Mouse (Mus musculus) midbrain, embryonic 16.5 days (tissue): ENCODE data around the gene Adcyap1r1. TPM values are rescaled to one million over a fixed set of nuclear protein-coding genes. Genes with fewer than 3 reads are reported as not detected.
A peak's percentile ranks its signal among the peaks of the same experiment; 100 is the strongest.

Source experiments
- ATAC-seq: fragments of 200-750 bp; cut with Nextera tagmentation; 2 replicates; pipeline ENCODE4 v1.8.0; 2017; ENCODE audit warnings: moderate TSS enrichment
- H3K27ac ChIP-seq: fragments of 300-500 bp; sonication (generic); 2 replicates; pipeline ENCODE4 v1.5.1; 2014; ENCODE audit warnings: mild to moderate bottlenecking, low read length, mixed read lengths
- H3K27me3 ChIP-seq: fragments of 300-500 bp; sonication (generic); 2 replicates; pipeline ENCODE4 v1.6.1; 2014; ENCODE audit warnings: low read depth, low read length, mixed read lengths; ENCODE audit not compliant: control insufficient read depth, insufficient read depth
- H3K36me3 ChIP-seq: fragments of 300-500 bp; sonication (generic); 2 replicates; pipeline ENCODE4 v1.6.1; 2014; ENCODE audit warnings: mild to moderate bottlenecking, low read length, moderate library complexity, mixed read lengths; ENCODE audit not compliant: control insufficient read depth, insufficient read depth
- H3K4me1 ChIP-seq: fragments of 300-500 bp; sonication (generic); 2 replicates; pipeline ENCODE4 v1.6.1; 2014; ENCODE audit warnings: mild to moderate bottlenecking, low read length, mixed read lengths; ENCODE audit not compliant: control insufficient read depth, insufficient read depth
- H3K4me2 ChIP-seq: fragments of 300-500 bp; sonication (generic); 2 replicates; pipeline ENCODE4 v1.6.1; 2014; ENCODE audit warnings: mild to moderate bottlenecking, low read length, mixed read lengths
- H3K4me3 ChIP-seq: fragments of 300-500 bp; sonication (generic); 2 replicates; pipeline ENCODE4 v1.5.1; 2014; ENCODE audit warnings: low read depth, mild to moderate bottlenecking, low read length, moderate library complexity, mixed read lengths
- H3K9ac ChIP-seq: fragments of 300-500 bp; sonication (generic); 2 replicates; pipeline ENCODE4 v1.6.1; 2014; ENCODE audit warnings: low read depth, low read length, mixed read lengths
- H3K9me3 ChIP-seq: fragments of 300-500 bp; sonication (generic); replicated peaks from 2 replicates; pipeline ENCODE4 v1.6.1; 2014; ENCODE audit warnings: mild to moderate bottlenecking, low read length, mixed read lengths; ENCODE audit not compliant: control insufficient read depth, poor library complexity, severe bottlenecking
- WGBS: fragments of 180-500 bp; shearing (Covaris S2); extraction: QIAGEN DNeasy Blood & Tissue Kit; methylation state at CpG from one replicate; pipeline ENCODE4 v1.1.7; 2014; 5-methylcytosine and 5-hydroxymethylcytosine counted together
- microRNA-seq: library from miRNA; unstranded; fragments of <30 nt; microRNA quantifications from one replicate; pipeline ENCODE4, GENCODE M21; 2017
- polyA plus RNA-seq: library from polyadenylated mRNA; unstranded; fragments of >200 nt; fragmentation: Nextera tagmentation; extraction: Ambion mirVana; gene quantifications from 2 replicates; pipeline ENCODE4 v1.2.1, GENCODE M21; 2015

Gene Adcyap1r1
- polyA plus RNA-seq, 1 experiment from 2014 or later = 60.8 TPM

- Histone ChIP-seq H3K4me2 (peak overlapping the region; percentile 38), H3K27ac (no peak overlapping the region), H3K27me3 (no peaks in the 10 kb centered on the region), H3K9ac (no peak overlapping the region), H3K36me3 (no peaks in the 10 kb centered on the region), H3K4me3 (no peak overlapping the region), H3K9me3 (no peaks in the 10 kb centered on the region), H3K4me1 (0 out of 2 replicates have a peak, but pooled peaks cover 2% of the 10 kb centered on the region)
- 26% methylated on average over 11 of the region's 11 CpGs for WGBS
- ATAC-seq = peak; percentile 90
Observed at GRCm38 (mm10) chr6:55520237-55521095, 68.7 kb downstream of the Adcyap1r1 start.

DNA sequence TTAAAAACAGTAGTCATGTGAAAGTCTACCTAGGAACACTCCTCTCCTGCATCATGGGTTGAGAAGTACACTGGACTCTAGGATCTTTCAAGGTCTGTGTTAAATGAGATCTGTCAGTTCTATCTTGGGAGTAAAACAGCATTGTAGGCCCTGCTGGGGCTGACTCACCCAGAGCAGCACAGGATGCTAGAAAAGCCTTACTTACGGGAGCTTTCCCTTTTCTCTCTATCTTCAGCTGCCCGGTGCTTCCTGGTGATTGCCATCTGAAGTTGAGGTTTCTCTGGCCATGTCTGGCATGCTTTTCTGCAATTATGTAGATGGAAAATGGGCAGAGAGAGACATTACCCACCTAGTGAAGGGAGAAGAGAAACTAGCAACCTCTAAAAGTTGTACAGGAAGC is 84.7 kb downstream of the Adcyap1r1 start:
- Histone ChIP-seq H3K4me1 (peaks cover 12% of the 10 kb centered on the region), H3K27ac (no peak overlapping the region), H3K36me3 (no peaks in the 10 kb centered on the region), H3K9me3 (no peaks in the 10 kb centered on the region), H3K9ac (no peak overlapping the region), H3K27me3 (no peaks in the 10 kb centered on the region), H3K4me2 (no peak overlapping the region), H3K4me3 (no peak overlapping the region)
- 84% methylated on average over 2 of the region's 2 CpGs for WGBS
- ATAC-seq = no peak

DNA sequence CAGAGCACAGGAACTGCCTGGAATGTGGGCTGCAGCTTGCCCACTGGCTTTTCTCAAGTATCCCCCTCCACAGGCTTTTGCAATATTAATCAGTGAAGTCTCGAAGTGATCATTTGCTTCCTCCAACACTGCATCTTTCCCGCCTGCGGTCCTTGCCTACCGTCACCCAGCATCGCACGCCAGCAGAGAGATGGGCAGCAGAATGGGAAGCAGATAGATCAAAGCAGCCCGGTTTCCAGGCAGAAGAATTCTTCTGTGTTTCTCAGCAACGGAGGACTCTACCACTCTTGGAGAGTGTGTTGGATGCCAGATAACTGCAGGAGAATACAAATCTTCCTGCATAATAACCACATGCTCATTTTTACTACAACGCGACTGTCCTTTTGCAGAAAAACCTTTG is 87.4 kb downstream of the Adcyap1r1 start:
- no peaks in the 10 kb centered on the region for H3K27me3 ChIP-seq
- H3K36me3 ChIP-seq = no peaks in the 10 kb centered on the region
- ATAC-seq = peak; percentile 91
- H3K9me3 ChIP-seq = no peaks in the 10 kb centered on the region
- peaks cover 12% of the 10 kb centered on the region for H3K4me1 ChIP-seq
- peak overlapping the region; percentile 56 for H3K27ac ChIP-seq
- H3K4me2 ChIP-seq = peak overlapping the region; percentile 37
- 15% methylated on average over 10 of the region's 10 CpGs for WGBS
- H3K4me3 ChIP-seq = 0 out of 2 replicates have a peak overlapping the region, but pooled peaks have one; percentile 2
- no peak overlapping the region for H3K9ac ChIP-seq

GRCm38 (mm10) chr6:55542359-55542758 is 90.6 kb downstream of the Adcyap1r1 start:
- ATAC-seq = no peak
- WGBS = 57% methylated on average over 3 of the region's 3 CpGs
- H3K9me3 ChIP-seq = no peaks in the 10 kb centered on the region
- H3K4me1 ChIP-seq = peaks cover 12% of the 10 kb centered on the region
- no peak overlapping the region for H3K4me2 ChIP-seq
- H3K4me3 ChIP-seq = no peak overlapping the region
- no peaks in the 10 kb centered on the region for H3K27me3 ChIP-seq
- no peak overlapping the region for H3K27ac ChIP-seq
- H3K9ac ChIP-seq = no peak overlapping the region
- H3K36me3 ChIP-seq = no peaks in the 10 kb centered on the region

- Histone ChIP-seq H3K4me1 (peaks cover 12% of the 10 kb centered on the region), H3K27me3 (no peaks in the 10 kb centered on the region), H3K9me3 (no peaks in the 10 kb centered on the region), H3K4me2 (no peak overlapping the region), H3K4me3 (no peak overlapping the region), H3K9ac (no peak overlapping the region), H3K36me3 (no peaks in the 10 kb centered on the region), H3K27ac (no peak overlapping the region)
- WGBS = 83% methylated on average over 4 of the region's 4 CpGs
- no peak for ATAC-seq
Observed at GRCm38 (mm10) chr6:55543345-55543744, 91.6 kb downstream of the Adcyap1r1 start.

DNA sequence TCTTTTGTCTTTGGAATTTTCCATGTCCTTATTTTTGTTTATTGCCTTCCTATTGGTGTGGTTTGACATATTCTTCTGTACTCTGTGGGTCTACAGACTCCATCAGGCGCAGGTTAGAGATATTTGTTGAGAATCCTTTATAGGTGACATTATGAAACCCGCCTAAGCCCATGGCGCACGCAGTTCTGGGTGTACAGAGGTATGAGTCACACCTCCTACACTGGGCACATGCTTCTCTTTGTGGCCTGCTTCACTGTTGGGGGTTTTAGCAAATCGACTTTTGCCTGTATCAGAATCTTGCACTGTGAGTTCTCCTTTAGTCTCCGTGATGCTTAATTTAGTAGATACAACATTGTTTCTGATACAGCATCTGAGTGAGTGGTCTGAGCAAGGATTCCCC is 97.4 kb downstream of the Adcyap1r1 start:
- no peak for ATAC-seq
- Histone ChIP-seq H3K4me3 (no peak overlapping the region), H3K9me3 (no peaks in the 10 kb centered on the region), H3K27ac (no peak overlapping the region), H3K4me1 (no peaks in the 10 kb centered on the region), H3K4me2 (no peak overlapping the region), H3K36me3 (no peaks in the 10 kb centered on the region), H3K9ac (no peak overlapping the region), H3K27me3 (no peaks in the 10 kb centered on the region)
- WGBS = 90% methylated on average over 6 of the region's 6 CpGs

DNA sequence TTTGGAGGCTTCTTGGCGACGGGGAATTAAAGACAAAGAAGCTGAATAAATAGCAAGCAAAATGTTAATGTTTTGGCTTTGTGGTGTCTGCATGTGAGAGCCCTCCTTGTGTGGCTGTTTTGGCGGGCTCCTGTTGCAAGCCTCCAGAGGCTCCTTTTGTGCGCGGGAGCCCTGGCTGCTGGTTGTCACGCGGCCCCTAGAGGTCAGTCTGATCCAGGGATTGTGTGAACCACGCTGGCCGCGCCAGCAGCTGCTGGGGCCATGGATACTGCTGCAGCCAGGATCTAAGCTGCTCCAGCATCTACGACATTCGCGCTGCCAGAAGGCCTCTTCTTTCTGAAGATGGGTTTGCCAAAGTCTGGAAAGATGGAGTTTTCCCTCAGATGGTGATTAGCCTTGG is 99.1 kb downstream of the Adcyap1r1 start:
- H3K9me3 ChIP-seq = no peaks in the 10 kb centered on the region
- H3K4me1 ChIP-seq = no peaks in the 10 kb centered on the region
- WGBS = 45% methylated on average over 13 of the region's 13 CpGs
- no peak overlapping the region for H3K4me3 ChIP-seq
- ATAC-seq = no peak
- no peaks in the 10 kb centered on the region for H3K36me3 ChIP-seq
- H3K4me2 ChIP-seq = no peak overlapping the region
- H3K27ac ChIP-seq = no peak overlapping the region
- no peak overlapping the region for H3K9ac ChIP-seq
- no peaks in the 10 kb centered on the region for H3K27me3 ChIP-seq

Small RNAs within 50 kb of the gene (microRNA-seq; reads per million reads assigned to microRNA genes)
- gene Gm44352 = not detected

Other genes starting within 250 kb of the Adcyap1r1 start
- 12.6 and 15.0 TPM in 2 replicates for gene Mindy4, start 248.6 kb upstream of the Adcyap1r1 start, polyA plus RNA-seq
- 4.8 and 5.4 TPM in 2 replicates for gene Aqp1, start 115.5 kb upstream of the Adcyap1r1 start, polyA plus RNA-seq
- gene Ghrhr, start 75.7 kb upstream of the Adcyap1r1 start, polyA plus RNA-seq = not detected in 2 replicates
- 13.5 and 18.3 TPM in 2 replicates for gene Neurod6, start 229.3 kb downstream of the Adcyap1r1 start, polyA plus RNA-seq